Mouse (Mus musculus): ENCODE data around the gene AA986860. TPM values are rescaled to one million over a fixed set of nuclear protein-coding genes. Genes with fewer than 3 reads are reported as not detected.

AA986860 gene
- polyA plus RNA-seq, 1 experiment, result 0.54 TPM

DNA sequence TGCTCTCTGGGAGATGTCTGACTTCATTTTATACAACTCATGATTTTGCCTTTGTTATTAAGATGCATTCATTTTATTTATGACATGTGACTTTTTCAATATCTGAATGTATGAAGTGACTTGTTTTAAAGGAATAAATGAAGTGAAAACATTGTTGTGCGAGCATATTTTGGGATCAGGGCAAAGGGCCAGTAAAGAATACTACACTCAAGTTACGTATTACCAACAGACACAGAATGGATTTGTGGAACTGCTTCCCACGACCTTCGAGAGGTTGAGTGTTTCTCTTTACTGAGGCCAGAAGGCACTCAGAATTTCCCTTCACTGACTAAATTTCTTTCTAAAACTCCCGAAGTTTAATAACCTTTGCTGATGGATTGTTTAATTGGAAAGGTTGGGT is 7.6 kb upstream of the AA986860 start:
- Histone ChIP-seq H3K4me1 (replicated peaks; ENCODE audit: control insufficient read depth, insufficient read depth, low read length) (no peaks in the 10 kb centered on the region), H3K36me3 (ENCODE audit: control insufficient read depth, insufficient read depth, low read length) (no peaks in the 10 kb centered on the region), H3K4me3 (ENCODE audit: control insufficient read depth, insufficient read depth, low read length) (no peak overlapping the region), H3K27me3 (ENCODE audit: control insufficient read depth, insufficient read depth, low read length) (no peaks in the 10 kb centered on the region), H3K27ac (ENCODE audit: control insufficient read depth, insufficient read depth, low read length) (no peak overlapping the region)
- DNase-seq, result no peak
- 96% methylated on average over 5 of the region's 5 CpGs for WGBS
- TF ChIP-seq CTCF (IDR thresholded peaks at IDR 0.05; ENCODE audit: borderline replicate concordance, control insufficient read depth, extremely low read depth, insufficient read depth, low read length, poor library complexity), result no peak
- TF ChIP-seq POLR2A (IDR thresholded peaks at IDR 0.05; ENCODE audit: control insufficient read depth, extremely low read depth, insufficient read depth, low read length, poor library complexity), result no peak

GRCm38 (mm10) chr1:130726396-130726795 is 5.4 kb upstream of the AA986860 start:
- no peak overlapping the region for H3K27ac ChIP-seq (ENCODE audit: control insufficient read depth, insufficient read depth, low read length)
- H3K4me1 ChIP-seq (replicated peaks; ENCODE audit: control insufficient read depth, insufficient read depth, low read length), result no peaks in the 10 kb centered on the region
- no peak overlapping the region for H3K4me3 ChIP-seq (ENCODE audit: control insufficient read depth, insufficient read depth, low read length)
- TF ChIP-seq CTCF (IDR thresholded peaks at IDR 0.05; ENCODE audit: borderline replicate concordance, control insufficient read depth, extremely low read depth, insufficient read depth, low read length, poor library complexity), result no peak
- no peak for TF ChIP-seq POLR2A (IDR thresholded peaks at IDR 0.05; ENCODE audit: control insufficient read depth, extremely low read depth, insufficient read depth, low read length, poor library complexity)
- H3K36me3 ChIP-seq (ENCODE audit: control insufficient read depth, insufficient read depth, low read length), result no peaks in the 10 kb centered on the region
- no peak for DNase-seq
- WGBS, result 99% methylated on average over 2 of the region's 2 CpGs
- no peaks in the 10 kb centered on the region for H3K27me3 ChIP-seq (ENCODE audit: control insufficient read depth, insufficient read depth, low read length)

DNA sequence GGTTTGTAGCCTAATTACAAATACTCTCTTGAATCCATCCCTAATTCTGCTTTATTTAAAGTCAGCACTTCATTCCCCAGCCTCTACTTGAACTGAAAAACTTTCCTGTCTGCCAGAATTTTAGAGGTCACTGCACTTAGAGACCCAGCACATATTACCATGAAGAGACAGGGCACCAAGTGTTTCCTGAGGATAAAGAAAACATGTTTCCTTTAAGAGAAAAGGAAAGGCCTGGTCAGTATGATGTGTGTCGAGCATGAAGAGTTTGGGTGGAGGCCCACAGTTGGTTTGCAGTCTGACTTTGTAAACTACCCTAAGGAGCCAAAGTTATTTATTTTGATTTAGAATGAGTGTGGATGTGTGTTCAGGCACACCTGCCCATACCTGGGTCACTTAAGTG is 3.7 kb upstream of the AA986860 start:
- 87% methylated on average over 1 of the region's 1 CpGs for WGBS
- no peaks in the 10 kb centered on the region for H3K27me3 ChIP-seq (ENCODE audit: control insufficient read depth, insufficient read depth, low read length)
- no peaks in the 10 kb centered on the region for H3K36me3 ChIP-seq (ENCODE audit: control insufficient read depth, insufficient read depth, low read length)
- no peaks in the 10 kb centered on the region for H3K4me1 ChIP-seq (replicated peaks; ENCODE audit: control insufficient read depth, insufficient read depth, low read length)
- TF ChIP-seq CTCF (IDR thresholded peaks at IDR 0.05; ENCODE audit: borderline replicate concordance, control insufficient read depth, extremely low read depth, insufficient read depth, low read length, poor library complexity) (no peak), POLR2A (IDR thresholded peaks at IDR 0.05; ENCODE audit: control insufficient read depth, extremely low read depth, insufficient read depth, low read length, poor library complexity) (no peak)
- no peak overlapping the region for H3K27ac ChIP-seq (ENCODE audit: control insufficient read depth, insufficient read depth, low read length)
- no peak for DNase-seq
- no peak overlapping the region for H3K4me3 ChIP-seq (ENCODE audit: control insufficient read depth, insufficient read depth, low read length)

GRCm38 (mm10) chr1:130728708-130729107 is 3.1 kb upstream of the AA986860 start:
- Histone ChIP-seq H3K4me1 (replicated peaks; ENCODE audit: control insufficient read depth, insufficient read depth, low read length) (no peaks in the 10 kb centered on the region), H3K27me3 (ENCODE audit: control insufficient read depth, insufficient read depth, low read length) (no peaks in the 10 kb centered on the region)

DNA sequence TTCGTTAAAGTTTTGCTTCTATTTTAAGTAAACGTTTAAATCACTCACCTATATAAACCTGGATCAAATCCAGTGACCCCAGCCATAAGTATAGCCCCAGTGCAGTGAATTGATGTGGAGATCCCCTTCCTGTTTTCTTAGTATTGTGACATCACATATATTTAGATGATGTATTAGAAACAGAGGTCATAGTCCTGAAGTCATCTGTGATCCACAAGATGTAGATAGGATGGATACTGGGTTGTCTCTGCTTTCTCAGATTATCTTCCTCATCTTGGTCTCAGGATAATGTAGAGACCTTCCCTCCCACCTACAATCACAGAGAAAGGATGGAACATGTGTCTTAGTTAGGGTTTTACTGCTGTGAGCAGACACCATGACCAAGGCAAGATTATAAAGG is 2.6 kb upstream of the AA986860 start, which contains the start of gene Pfkfb2:
TSS of gene Pfkfb2 (minus strand) at position 101 of the 400 bp plus-strand sequence.
- 79% methylated on average over 2 of the region's 2 CpGs for WGBS
- no peak within 1 kb of the TSS for H3K4me3 ChIP-seq (ENCODE audit: control insufficient read depth, insufficient read depth, low read length)
- no peaks in the 10 kb centered on the region for H3K36me3 ChIP-seq (ENCODE audit: control insufficient read depth, insufficient read depth, low read length)
- TF ChIP-seq POLR2A (IDR thresholded peaks at IDR 0.05; ENCODE audit: control insufficient read depth, extremely low read depth, insufficient read depth, low read length, poor library complexity), result no peak
- no peak for TF ChIP-seq CTCF (IDR thresholded peaks at IDR 0.05; ENCODE audit: borderline replicate concordance, control insufficient read depth, extremely low read depth, insufficient read depth, low read length, poor library complexity)
- no peaks in the 10 kb centered on the region for H3K27me3 ChIP-seq (ENCODE audit: control insufficient read depth, insufficient read depth, low read length)
- no peak within 1 kb of the TSS for H3K27ac ChIP-seq (ENCODE audit: control insufficient read depth, insufficient read depth, low read length)
- no peak for DNase-seq
- no peaks in the 10 kb centered on the region for H3K4me1 ChIP-seq (replicated peaks; ENCODE audit: control insufficient read depth, insufficient read depth, low read length)

More at GRCm38 (mm10) chr1:130728708-130729107, 3.1 kb upstream of the AA986860 start:
- WGBS, result 94% methylated on average over 3 of the region's 3 CpGs
- no peak for DNase-seq
- no peak overlapping the region for H3K27ac ChIP-seq (ENCODE audit: control insufficient read depth, insufficient read depth, low read length)
- H3K36me3 ChIP-seq (ENCODE audit: control insufficient read depth, insufficient read depth, low read length), result no peaks in the 10 kb centered on the region
- no peak overlapping the region for H3K4me3 ChIP-seq (ENCODE audit: control insufficient read depth, insufficient read depth, low read length)
- TF ChIP-seq CTCF (IDR thresholded peaks at IDR 0.05; ENCODE audit: borderline replicate concordance, control insufficient read depth, extremely low read depth, insufficient read depth, low read length, poor library complexity) (no peak), POLR2A (IDR thresholded peaks at IDR 0.05; ENCODE audit: control insufficient read depth, extremely low read depth, insufficient read depth, low read length, poor library complexity) (no peak)

- 75% methylated on average over 13 of the region's 13 CpGs for WGBS
- H3K4me3 ChIP-seq (ENCODE audit: control insufficient read depth, insufficient read depth, low read length), result no peak overlapping the region
- H3K27ac ChIP-seq (ENCODE audit: control insufficient read depth, insufficient read depth, low read length), result no peak overlapping the region
- no peaks in the 10 kb centered on the region for H3K36me3 ChIP-seq (ENCODE audit: control insufficient read depth, insufficient read depth, low read length)
- H3K27me3 ChIP-seq (ENCODE audit: control insufficient read depth, insufficient read depth, low read length), result no peaks in the 10 kb centered on the region
- DNase-seq, result no peak
- no peaks in the 10 kb centered on the region for H3K4me1 ChIP-seq (replicated peaks; ENCODE audit: control insufficient read depth, insufficient read depth, low read length)
- TF ChIP-seq POLR2A (IDR thresholded peaks at IDR 0.05; ENCODE audit: control insufficient read depth, extremely low read depth, insufficient read depth, low read length, poor library complexity) (no peak), CTCF (IDR thresholded peaks at IDR 0.05; ENCODE audit: borderline replicate concordance, control insufficient read depth, extremely low read depth, insufficient read depth, low read length, poor library complexity) (no peak)
Observed at GRCm38 (mm10) chr1:130732706-130733658, 1.2 kb downstream of the AA986860 start.
